ENCODE assay signal across 22 mouse cellular contexts in genomic region chr16:32736022-32736421, GRCm38 (mm10). TPM values are rescaled to one million over a fixed set of nuclear protein-coding genes. Genes with fewer than 3 reads are reported as not detected.
DNase-seq lines count a peak whose midpoint lies in the region; ATAC-seq and TF ChIP-seq lines count a peak whose summit lies in the region.
"Had no signal": no experiment of that assay in that cellular context is flagged by ENCODE, and none has a peak within 500 bp of the region (broad histone marks: within the 10 kb centered on the region; RNA-seq: fewer than 3 reads in every experiment).

No protein-coding gene starts in this region.

- peaks cover 25% of the 10 kb centered on the region for H3K4me1 ChIP-seq in midbrain, embryonic 10.5 days
- no peaks in the 10 kb centered on the region for H3K4me1 ChIP-seq in midbrain, embryonic 16.5 days (ENCODE audit: control insufficient read depth, insufficient read depth, low read length)
- H3K4me1 ChIP-seq in lung, adult 2 months (ENCODE audit: control insufficient read depth, insufficient read depth, low read length) = no peaks in the 10 kb centered on the region
- no peaks in the 10 kb centered on the region for H3K4me1 ChIP-seq in stomach, postnatal 0 days (replicated peaks; ENCODE audit: control insufficient read depth, insufficient read depth)
- H3K4me1 ChIP-seq: forebrain, embryonic 13.5 days; neural tube, embryonic 12.5 days had no signal

- no peak for DNase-seq in midbrain, embryonic 10.5 days (ENCODE audit: low spot score)
- DNase-seq in lung, adult 2 months = peak; percentile 41
- DNase-seq in lung, postnatal 25 days (ENCODE audit: low spot score) = peak; percentile 68
- DNase-seq in stomach, postnatal 0 days (ENCODE audit: low spot score) = peak; percentile 69
- no peak for DNase-seq in adrenal gland, postnatal 10 days
- DNase-seq: cerebellum, adult 2 months; heart, postnatal 10 days; thymus, postnatal 4 days had no signal

- no peak for TF ChIP-seq EP300 in stomach, postnatal 0 days (optimal IDR thresholded peaks at IDR 0.05)

- H3K9ac ChIP-seq in midbrain, embryonic 16.5 days (ENCODE audit: low read depth, low read length) = no peak overlapping the region
- H3K9ac ChIP-seq in stomach, postnatal 0 days (ENCODE audit: low read length) = no peak overlapping the region
- H3K9ac ChIP-seq: forebrain, embryonic 13.5 days; hindbrain, embryonic 13.5 days; liver, embryonic 15.5 days; neural tube, embryonic 12.5 days had no signal

- no peak overlapping the region for H3K4me2 ChIP-seq in midbrain, embryonic 16.5 days (ENCODE audit: low read length)
- H3K4me2 ChIP-seq in stomach, postnatal 0 days (replicated peaks; ENCODE audit: low read depth) = no peak overlapping the region
- H3K4me2 ChIP-seq: forebrain, embryonic 13.5 days; heart, embryonic 11.5 days; hindbrain, embryonic 13.5 days; liver, embryonic 15.5 days; neural tube, embryonic 12.5 days had no signal

- peak overlapping the region; percentile 14; the same call in 1 of the 2 replicates for H3K27ac ChIP-seq in midbrain, embryonic 10.5 days (replicated peaks)
- H3K27ac ChIP-seq in midbrain, embryonic 16.5 days (ENCODE audit: low read length) = no peak overlapping the region
- peak overlapping the region; percentile 45 for H3K27ac ChIP-seq in stomach, postnatal 0 days (replicated peaks)
- H3K27ac ChIP-seq: forebrain, embryonic 13.5 days; hindbrain, embryonic 13.5 days; kidney, postnatal 0 days; liver, embryonic 15.5 days; neural tube, embryonic 12.5 days had no signal

- TF ChIP-seq CTCF in lung, adult 2 months (IDR thresholded peaks at IDR 0.05; ENCODE audit: insufficient read depth, low read length) = no peak
- TF ChIP-seq CTCF in stomach, postnatal 0 days (IDR thresholded peaks at IDR 0.05; ENCODE audit: low read depth) = no peak

- no peak for ATAC-seq in midbrain, embryonic 16.5 days
- ATAC-seq in stomach, postnatal 0 days (ENCODE audit: low FRiP score, low TSS enrichment) = peak; percentile 73
- ATAC-seq in megakaryocyte-erythroid progenitor cell, adult 5-6 weeks (replicated peaks; ENCODE audit: low FRiP score, low TSS enrichment, poor library complexity, severe bottlenecking) = no peak
- ATAC-seq: forebrain, embryonic 13.5 days had no signal

- no peaks in the 10 kb centered on the region for H3K27me3 ChIP-seq in midbrain, embryonic 10.5 days (ENCODE audit: low read depth, poor library complexity, severe bottlenecking)
- no peaks in the 10 kb centered on the region for H3K27me3 ChIP-seq in midbrain, embryonic 16.5 days (ENCODE audit: control insufficient read depth, insufficient read depth, low read depth, low read length)
- no peaks in the 10 kb centered on the region for H3K27me3 ChIP-seq in stomach, postnatal 0 days (ENCODE audit: control insufficient read depth, insufficient read depth, low read length)
- H3K27me3 ChIP-seq: CH12.LX; forebrain, embryonic 13.5 days; hindbrain, embryonic 13.5 days; neural tube, embryonic 12.5 days had no signal

- H3K36me3 ChIP-seq in midbrain, embryonic 10.5 days = no peaks in the 10 kb centered on the region
- no peaks in the 10 kb centered on the region for H3K36me3 ChIP-seq in midbrain, embryonic 16.5 days (ENCODE audit: control insufficient read depth, insufficient read depth, low read length)
- H3K36me3 ChIP-seq in stomach, postnatal 0 days (ENCODE audit: control insufficient read depth, insufficient read depth, low read length) = no peaks in the 10 kb centered on the region
- H3K36me3 ChIP-seq: hindbrain, embryonic 13.5 days; liver, embryonic 15.5 days; neural tube, embryonic 12.5 days had no signal

- peak; percentile 25; the same call in 1 of the 2 replicates for TF ChIP-seq POLR2A in lung, adult 2 months (IDR thresholded peaks at IDR 0.05; ENCODE audit: borderline replicate concordance, extremely low read depth, low read depth, low read length)

- H3K4me3 ChIP-seq in midbrain, embryonic 10.5 days = no peak overlapping the region
- H3K4me3 ChIP-seq in midbrain, embryonic 16.5 days (ENCODE audit: low read depth, low read length) = no peak overlapping the region
- no peak overlapping the region for H3K4me3 ChIP-seq in lung, adult 2 months (replicated peaks; ENCODE audit: extremely low read depth, low read depth, low read length)
- no peak overlapping the region for H3K4me3 ChIP-seq in stomach, postnatal 0 days (ENCODE audit: low read depth, low read length)
- H3K4me3 ChIP-seq: erythroblast, embryonic 14.5 days; forebrain, embryonic 13.5 days; hindbrain, embryonic 13.5 days; liver, embryonic 15.5 days; neural tube, embryonic 12.5 days had no signal

- WGBS in midbrain, embryonic 10.5 days = 52% methylated on average over 3 of the region's 3 CpGs
- WGBS in midbrain, embryonic 16.5 days = 57% methylated on average over 3 of the region's 3 CpGs
- 37% methylated on average over 3 of the region's 3 CpGs for WGBS in lung, adult 2 months
- WGBS in stomach, postnatal 0 days = 18% methylated on average over 3 of the region's 3 CpGs

- H3K9me3 ChIP-seq in midbrain, embryonic 10.5 days (replicated peaks) = 0 out of 2 replicates have a peak, but pooled peaks cover 3% of the 10 kb centered on the region
- H3K9me3 ChIP-seq in midbrain, embryonic 16.5 days (replicated peaks; ENCODE audit: control insufficient read depth, low read length, poor library complexity, severe bottlenecking) = no peaks in the 10 kb centered on the region
- H3K9me3 ChIP-seq in stomach, postnatal 0 days (ENCODE audit: control insufficient read depth, low read length) = no peaks in the 10 kb centered on the region
- H3K9me3 ChIP-seq: hindbrain, embryonic 13.5 days; liver, embryonic 15.5 days; neural tube, embryonic 12.5 days had no signal

RNA-seq across cellular contexts. Expression of gene Muc4, which starts 0.3 kb away (rescaled TPM):
- polyA plus RNA-seq in midbrain, embryonic 10.5 days (2016; fragmentation: Nextera tagmentation; extraction: Ambion mirVana) = 0.32 and 1.5 TPM in 2 replicates
- not detected in 2 replicates for polyA plus RNA-seq in midbrain, embryonic 16.5 days (2015; fragmentation: Nextera tagmentation; extraction: Ambion mirVana)
- polyA plus RNA-seq in lung, adult 2 months (2012; rRNA removed) = 17.3 and 18.9 TPM in 2 replicates
- polyA plus RNA-seq in stomach, postnatal 0 days (2015; fragmentation: Nextera tagmentation; extraction: Ambion mirVana) = 2.5 and 2.8 TPM in 2 replicates
- total RNA-seq in megakaryocyte-erythroid progenitor cell, adult 5-6 weeks (2014; fragmentation: Nextera tagmentation) = not detected in 2 replicates
- not detected in 2 replicates for total RNA-seq in megakaryocyte-erythroid progenitor cell, adult 5-6 weeks (2017)
- under 1 TPM; 0.12 to 0.27 TPM for total RNA-seq in adrenal gland, postnatal 10 days (2021)
- total RNA-seq: granulocyte monocyte progenitor cell, adult 5-6 weeks; layer of hippocampus, adult 8-10 months; left cerebral cortex, postnatal 25 days; MEL had no signal
- polyA plus RNA-seq: erythroblast, embryonic 14.5 days; hindbrain, embryonic 13.5 days had no signal

Comparison
In these comparisons a context has a peak if more than half of its experiments do, and no peak if none do; other contexts are left out.
1. DNase-seq: peak in lung, adult 2 months (single experiment), lung, postnatal 25 days (single experiment) and stomach, postnatal 0 days (single experiment); none in midbrain, embryonic 10.5 days (single experiment) and adrenal gland, postnatal 10 days (single experiment).